Mouse (Mus musculus) heart, embryonic 12.5 days (tissue): ENCODE data around the gene Rfx5. TPM values are rescaled to one million over a fixed set of nuclear protein-coding genes. Genes with fewer than 3 reads are reported as not detected.
A peak's percentile ranks its signal among the peaks of the same experiment; 100 is the strongest.
"Not testable (repeated sequence)": the region's sequence is repeated elsewhere in the genome, so short reads cannot be mapped to it uniquely, and the experiment has no call there.

Source experiments
- ATAC-seq: fragments of 200-750 bp; cut with Nextera tagmentation; 2 replicates; pipeline ENCODE4 v1.8.0; 2017; ENCODE audit warnings: moderate TSS enrichment, moderate library complexity; ENCODE audit not compliant: insufficient number of reproducible peaks, low FRiP score
- H3K27ac ChIP-seq: fragments of 300-500 bp; sonication (generic); 2 replicates; pipeline ENCODE4 v1.5.1; 2016; ENCODE audit warnings: mild to moderate bottlenecking, moderate library complexity; ENCODE audit not compliant: poor library complexity, severe bottlenecking
- H3K27me3 ChIP-seq: fragments of 300-500 bp; sonication (generic); replicated peaks from 2 replicates; pipeline ENCODE4 v1.6.1; 2016; ENCODE audit warnings: mild to moderate bottlenecking, moderate library complexity
- H3K36me3 ChIP-seq: fragments of 300-500 bp; sonication (generic); 2 replicates; pipeline ENCODE4 v1.6.1; 2016; ENCODE audit warnings: mild to moderate bottlenecking, moderate library complexity
- H3K4me1 ChIP-seq: fragments of 300-500 bp; sonication (generic); replicated peaks from 2 replicates; pipeline ENCODE4 v1.6.1; 2016; ENCODE audit warnings: mild to moderate bottlenecking
- H3K4me2 ChIP-seq: fragments of 300-500 bp; sonication (generic); 2 replicates; pipeline ENCODE4 v1.6.1; 2016; ENCODE audit warnings: mild to moderate bottlenecking, moderate library complexity
- H3K4me3 ChIP-seq: fragments of 300-500 bp; sonication (generic); 2 replicates; pipeline ENCODE4 v1.5.1; 2016; ENCODE audit warnings: mild to moderate bottlenecking
- H3K9ac ChIP-seq: fragments of 300-500 bp; sonication (generic); 2 replicates; pipeline ENCODE4 v1.6.1; 2016; ENCODE audit warnings: mild to moderate bottlenecking, moderate library complexity
- H3K9me3 ChIP-seq: fragments of 300-500 bp; sonication (generic); replicated peaks from 2 replicates; pipeline ENCODE4 v1.6.1; 2016; ENCODE audit warnings: mild to moderate bottlenecking, moderate library complexity
- WGBS: fragments of 180-500 bp; shearing (Covaris S2); methylation state at CpG from one replicate; pipeline ENCODE4 v1.1.7; 2016; 5-methylcytosine and 5-hydroxymethylcytosine counted together
- polyA plus RNA-seq: library from polyadenylated mRNA; unstranded; fragments of >200 nt; fragmentation: Nextera tagmentation; extraction: Ambion mirVana; gene quantifications from 2 replicates; pipeline ENCODE4 v1.2.1, GENCODE M21; 2016

Rfx5 gene
- polyA plus RNA-seq, 1 experiment from 2014 or later, result 8.7 TPM

GRCm38 (mm10) chr3:94937194-94937593, 16.7 kb upstream of the Rfx5 start:
- H3K9me3 ChIP-seq, ATAC-seq, H3K9ac ChIP-seq, H3K4me3 ChIP-seq, H3K4me2 ChIP-seq, H3K27ac ChIP-seq, H3K36me3 ChIP-seq, H3K27me3 ChIP-seq: not testable (repeated sequence)
- WGBS, result 88% methylated on average over 7 of the region's 7 CpGs
- H3K4me1 ChIP-seq, result peaks cover 21% of the 10 kb centered on the region

GRCm38 (mm10) chr3:94940033-94940432, 13.8 kb upstream of the Rfx5 start:
- H3K9ac ChIP-seq, H3K27me3 ChIP-seq, H3K36me3 ChIP-seq, H3K9me3 ChIP-seq, H3K4me3 ChIP-seq, ATAC-seq, H3K4me1 ChIP-seq: not testable (repeated sequence)
- WGBS, result 20% methylated on average over 9 of the region's 9 CpGs
- peak overlapping the region; percentile 10 for H3K4me2 ChIP-seq
- H3K27ac ChIP-seq, result peak overlapping the region; percentile 5; the same call in 1 of the 2 replicates

GRCm38 (mm10) chr3:94942211-94942967, 11.5 kb upstream of the Rfx5 start:
- WGBS, result 70% methylated on average over 9 of the region's 9 CpGs
- peak; percentile 65 for ATAC-seq

GRCm38 (mm10) chr3:94943706-94944105, 10.2 kb upstream of the Rfx5 start:
- not testable (repeated sequence) for H3K36me3 ChIP-seq, H3K9me3 ChIP-seq, ATAC-seq, H3K4me2 ChIP-seq, H3K27me3 ChIP-seq, H3K4me1 ChIP-seq, H3K27ac ChIP-seq, H3K4me3 ChIP-seq, H3K9ac ChIP-seq
- WGBS, result 25% methylated on average over 4 of the region's 4 CpGs

More at GRCm38 (mm10) chr3:94942211-94942967, 11.5 kb upstream of the Rfx5 start:
- H3K4me2 ChIP-seq, H3K9ac ChIP-seq, H3K27ac ChIP-seq, H3K9me3 ChIP-seq, H3K27me3 ChIP-seq, H3K4me3 ChIP-seq, H3K4me1 ChIP-seq, H3K36me3 ChIP-seq: not testable (repeated sequence)

GRCm38 (mm10) chr3:94948066-94948614, 5.7 kb upstream of the Rfx5 start:
- WGBS, result 67% methylated on average over 3 of the region's 3 CpGs
- Histone ChIP-seq H3K36me3 (no peaks in the 10 kb centered on the region), H3K27me3 (no peaks in the 10 kb centered on the region), H3K4me3 (no peak overlapping the region), H3K4me2 (no peak overlapping the region), H3K9ac (no peak overlapping the region), H3K4me1 (peaks cover 11% of the 10 kb centered on the region), H3K9me3 (no peaks in the 10 kb centered on the region), H3K27ac (no peak overlapping the region)
- no peak for ATAC-seq

- peaks cover 13% of the 10 kb centered on the region for H3K4me1 ChIP-seq
- no peak for ATAC-seq
- 72% methylated on average over 3 of the region's 3 CpGs for WGBS
- no peak overlapping the region for H3K27ac ChIP-seq
- no peak overlapping the region for H3K4me3 ChIP-seq
- no peaks in the 10 kb centered on the region for H3K27me3 ChIP-seq
- H3K36me3 ChIP-seq, result no peaks in the 10 kb centered on the region
- no peaks in the 10 kb centered on the region for H3K9me3 ChIP-seq
- H3K4me2 ChIP-seq, result no peak overlapping the region
- H3K9ac ChIP-seq, result no peak overlapping the region
Observed at GRCm38 (mm10) chr3:94949645-94950044, 4.2 kb upstream of the Rfx5 start.

- no peak for ATAC-seq
- no peak overlapping the region for H3K27ac ChIP-seq
- no peaks in the 10 kb centered on the region for H3K9me3 ChIP-seq
- H3K4me1 ChIP-seq, result peaks cover 20% of the 10 kb centered on the region
- peaks cover 23% of the 10 kb centered on the region for H3K36me3 ChIP-seq
- H3K4me3 ChIP-seq, result peak overlapping the region; percentile 81; the same call in 1 of the 2 replicates
- H3K27me3 ChIP-seq, result no peaks in the 10 kb centered on the region
- H3K9ac ChIP-seq, result no peak overlapping the region; the same call in 1 of the 2 replicates
- peak overlapping the region; percentile 77 for H3K4me2 ChIP-seq
- WGBS, result 71% methylated on average over 5 of the region's 5 CpGs
Observed at GRCm38 (mm10) chr3:94952806-94953205, 1.1 kb upstream of the Rfx5 start.

- Histone ChIP-seq H3K27ac (peak overlapping the region; percentile 48; the same call in 1 of the 2 replicates), H3K9ac (peak overlapping the region; percentile 72; the same call in 1 of the 2 replicates), H3K4me2 (peak overlapping the region; percentile 77), H3K4me1 (peaks cover 24% of the 10 kb centered on the region), H3K36me3 (peaks cover 29% of the 10 kb centered on the region), H3K9me3 (no peaks in the 10 kb centered on the region), H3K27me3 (no peaks in the 10 kb centered on the region), H3K4me3 (peak overlapping the region; percentile 81)
- WGBS, result 19% methylated on average over 9 of the region's 9 CpGs
- ATAC-seq, result peak; percentile 2; the same call in 1 of the 2 replicates
Observed at GRCm38 (mm10) chr3:94953384-94953763, 501 bp upstream of the Rfx5 start.

GRCm38 (mm10) chr3:94958295-94958694, 4.4 kb downstream of the Rfx5 start:
- WGBS, result 85% methylated on average over 8 of the region's 8 CpGs

GRCm38 (mm10) chr3:94959871-94960270, 6.0 kb downstream of the Rfx5 start:
- H3K27ac ChIP-seq, result no peak overlapping the region
- H3K9ac ChIP-seq, result no peak overlapping the region
- H3K27me3 ChIP-seq, result no peaks in the 10 kb centered on the region
- H3K4me2 ChIP-seq, result no peak overlapping the region
- peaks cover 36% of the 10 kb centered on the region for H3K36me3 ChIP-seq
- peaks cover 18% of the 10 kb centered on the region for H3K4me1 ChIP-seq
- H3K9me3 ChIP-seq, result no peaks in the 10 kb centered on the region
- ATAC-seq, result no peak
- WGBS, result 54% methylated on average over 8 of the region's 8 CpGs
- H3K4me3 ChIP-seq, result no peak overlapping the region

More at GRCm38 (mm10) chr3:94958295-94958694, 4.4 kb downstream of the Rfx5 start:
- H3K9me3 ChIP-seq, result no peaks in the 10 kb centered on the region
- no peak overlapping the region for H3K4me2 ChIP-seq
- H3K9ac ChIP-seq, result peak overlapping the region; percentile 11; the same call in 1 of the 2 replicates
- ATAC-seq, result no peak
- no peaks in the 10 kb centered on the region for H3K27me3 ChIP-seq
- no peak overlapping the region for H3K4me3 ChIP-seq
- H3K27ac ChIP-seq, result no peak overlapping the region
- peaks cover 36% of the 10 kb centered on the region for H3K36me3 ChIP-seq
- H3K4me1 ChIP-seq, result peaks cover 22% of the 10 kb centered on the region

GRCm38 (mm10) chr3:94960322-94960721, 6.4 kb downstream of the Rfx5 start:
- Histone ChIP-seq H3K4me1 (peaks cover 13% of the 10 kb centered on the region; the same call in 1 of the 2 replicates), H3K9me3 (no peaks in the 10 kb centered on the region), H3K4me2 (no peak overlapping the region), H3K4me3 (no peak overlapping the region), H3K36me3 (peaks cover 36% of the 10 kb centered on the region), H3K9ac (no peak overlapping the region), H3K27me3 (no peaks in the 10 kb centered on the region), H3K27ac (no peak overlapping the region)
- WGBS, result 55% methylated on average over 5 of the region's 5 CpGs
- ATAC-seq, result no peak
